Mouse (Mus musculus) neural tube, embryonic 11.5 days (tissue): ENCODE measurements at regions not wholly inside any gene's neighbourhood (a gene's known extent, or its start where the extent isn't known, plus 50 kb on each side); places are given as distances from the start of the nearest gene placed in this dataset.

Experiments
- ATAC-seq: fragments of 200-750 bp; cut with Nextera tagmentation; 2 replicates; pipeline ENCODE4 v1.8.0; 2017; ENCODE audit warnings: moderate number of reproducible peaks, mild to moderate bottlenecking, moderate TSS enrichment, moderate library complexity; ENCODE audit not compliant: insufficient read depth, low FRiP score, low TSS enrichment
- DNase-seq: peaks from one replicate; pipeline ENCODE4 v3.0.0-alpha.2; 2015; ENCODE audit warnings: low spot score
- H3K27ac ChIP-seq: fragments of 300-500 bp; sonication (generic); 2 replicates; pipeline ENCODE4 v1.5.1; 2014; ENCODE audit warnings: low read depth, mild to moderate bottlenecking, low read length
- H3K27me3 ChIP-seq: fragments of 300-500 bp; sonication (generic); 2 replicates; pipeline ENCODE4 v1.6.1; 2014; ENCODE audit warnings: mild to moderate bottlenecking, low read length, mixed read lengths; ENCODE audit not compliant: control insufficient read depth, insufficient read depth
- H3K36me3 ChIP-seq: fragments of 300-500 bp; sonication (generic); 2 replicates; pipeline ENCODE4 v1.6.1; 2014; ENCODE audit warnings: mild to moderate bottlenecking, low read length, moderate library complexity, mixed read lengths; ENCODE audit not compliant: control insufficient read depth, insufficient read depth
- H3K4me1 ChIP-seq: fragments of 300-500 bp; sonication (generic); 2 replicates; pipeline ENCODE4 v1.6.1; 2014; ENCODE audit warnings: low read length, mixed read lengths; ENCODE audit not compliant: control insufficient read depth, insufficient read depth
- H3K4me2 ChIP-seq: fragments of 300-500 bp; sonication (generic); 2 replicates; pipeline ENCODE4 v1.6.1; 2014; ENCODE audit warnings: low read depth, mild to moderate bottlenecking, moderate library complexity
- H3K4me3 ChIP-seq: fragments of 300-500 bp; sonication (generic); 2 replicates; pipeline ENCODE4 v1.5.1; 2014; ENCODE audit warnings: low read depth, low read length
- H3K9ac ChIP-seq: fragments of 300-500 bp; sonication (generic); 2 replicates; pipeline ENCODE4 v1.6.1; 2014; ENCODE audit warnings: mild to moderate bottlenecking, low read length
- H3K9me3 ChIP-seq: fragments of 300-500 bp; sonication (generic); 2 replicates; pipeline ENCODE4 v1.6.1; 2016; ENCODE audit warnings: low read length; ENCODE audit not compliant: control insufficient read depth
- WGBS: fragments of 180-500 bp; shearing (Covaris S2); extraction: QIAGEN DNeasy Blood & Tissue Kit; methylation state at CpG from one replicate; pipeline ENCODE4 v1.1.7; 2014; 5-methylcytosine and 5-hydroxymethylcytosine counted together

GRCm38 (mm10) chr8:29765831-29766230 is 2318.4 kb downstream of the Poteg start:
- 67% methylated on average over 2 of the region's 2 CpGs for WGBS
- no peak overlapping the region for H3K27ac ChIP-seq
- no peak for ATAC-seq
- H3K4me2 ChIP-seq = no peak overlapping the region
- no peak for DNase-seq
- no peaks in the 10 kb centered on the region for H3K4me1 ChIP-seq
- no peaks in the 10 kb centered on the region for H3K27me3 ChIP-seq
- no peak overlapping the region for H3K4me3 ChIP-seq
- no peaks in the 10 kb centered on the region for H3K36me3 ChIP-seq
- H3K9me3 ChIP-seq = no peaks in the 10 kb centered on the region
- no peak overlapping the region for H3K9ac ChIP-seq

GRCm38 (mm10) chr8:29766252-29766920 is 2318.9 kb downstream of the Poteg start:
- 71% methylated on average over 1 of the region's 1 CpGs for WGBS
- Histone ChIP-seq H3K4me2 (no peak overlapping the region), H3K27me3 (no peaks in the 10 kb centered on the region), H3K4me3 (no peak overlapping the region), H3K27ac (no peak overlapping the region), H3K36me3 (no peaks in the 10 kb centered on the region), H3K4me1 (no peaks in the 10 kb centered on the region), H3K9me3 (no peaks in the 10 kb centered on the region), H3K9ac (no peak overlapping the region)
- no peak for DNase-seq
- ATAC-seq = no peak

- no peak for ATAC-seq
- no peaks in the 10 kb centered on the region for H3K36me3 ChIP-seq
- H3K9me3 ChIP-seq = no peaks in the 10 kb centered on the region
- H3K4me1 ChIP-seq = no peaks in the 10 kb centered on the region
- no peaks in the 10 kb centered on the region for H3K27me3 ChIP-seq
- no peak for DNase-seq
- H3K4me2 ChIP-seq = no peak overlapping the region
- H3K9ac ChIP-seq = no peak overlapping the region
- no peak overlapping the region for H3K27ac ChIP-seq
- 73% methylated on average over 5 of the region's 5 CpGs for WGBS
- H3K4me3 ChIP-seq = no peak overlapping the region
These were observed 2329.8 kb downstream of the Poteg start for GRCm38 (mm10) chr8:29777081-29777785.

- H3K27ac ChIP-seq = no peak overlapping the region
- H3K36me3 ChIP-seq = no peaks in the 10 kb centered on the region
- ATAC-seq (no peak), DNase-seq (no peak)
- no peaks in the 10 kb centered on the region for H3K9me3 ChIP-seq
- H3K27me3 ChIP-seq = no peaks in the 10 kb centered on the region
- no peaks in the 10 kb centered on the region for H3K4me1 ChIP-seq
- no peak overlapping the region for H3K9ac ChIP-seq
- no peak overlapping the region for H3K4me3 ChIP-seq
- no peak overlapping the region for H3K4me2 ChIP-seq
These were observed 2341.7 kb downstream of the Poteg start for GRCm38 (mm10) chr8:29789207-29789606.

- Histone ChIP-seq H3K9me3 (no peaks in the 10 kb centered on the region), H3K36me3 (no peaks in the 10 kb centered on the region), H3K27ac (no peak overlapping the region), H3K9ac (no peak overlapping the region), H3K4me1 (no peaks in the 10 kb centered on the region), H3K27me3 (no peaks in the 10 kb centered on the region), H3K4me3 (no peak overlapping the region), H3K4me2 (no peak overlapping the region)
- WGBS = 87% methylated on average over 2 of the region's 2 CpGs
- no peak for DNase-seq
- peak; percentile 33; the same call in 1 of the 2 replicates for ATAC-seq
These were observed 2342.6 kb downstream of the Poteg start for GRCm38 (mm10) chr8:29790029-29790428.

- H3K4me1 ChIP-seq = no peaks in the 10 kb centered on the region
These were observed 2359.8 kb downstream of the Poteg start for GRCm38 (mm10) chr8:29807274-29807673.

GRCm38 (mm10) chr8:29836044-29836443 is 2388.6 kb downstream of the Poteg start:
- Histone ChIP-seq H3K4me2 (no peak overlapping the region), H3K9me3 (no peaks in the 10 kb centered on the region), H3K27me3 (no peaks in the 10 kb centered on the region), H3K9ac (no peak overlapping the region), H3K36me3 (no peaks in the 10 kb centered on the region), H3K4me1 (no peaks in the 10 kb centered on the region), H3K27ac (no peak overlapping the region), H3K4me3 (no peak overlapping the region)
- WGBS = 87% methylated on average over 2 of the region's 2 CpGs
- ATAC-seq (no peak), DNase-seq (no peak)

More at GRCm38 (mm10) chr8:29807274-29807673, 2359.8 kb downstream of the Poteg start:
- H3K4me3 ChIP-seq = no peak overlapping the region
- no peak overlapping the region for H3K9ac ChIP-seq
- no peak for DNase-seq
- no peak overlapping the region for H3K27ac ChIP-seq
- H3K9me3 ChIP-seq = no peaks in the 10 kb centered on the region
- no peak overlapping the region for H3K4me2 ChIP-seq
- no peak for ATAC-seq
- no peaks in the 10 kb centered on the region for H3K36me3 ChIP-seq
- 86% methylated on average over 5 of the region's 5 CpGs for WGBS
- H3K27me3 ChIP-seq = no peaks in the 10 kb centered on the region
